Mouse (Mus musculus) embryonic facial prominence, embryonic 12.5 days (tissue): Measurements from ENCODE around the gene Lime1. TPM values are rescaled to one million over a fixed set of nuclear protein-coding genes. Genes with fewer than 3 reads are reported as not detected.
A peak's percentile ranks its signal among the peaks of the same experiment; 100 is the strongest.

Experiments
- ATAC-seq: fragments of 200-750 bp; cut with Nextera tagmentation; 2 replicates; pipeline ENCODE4 v1.8.0; 2017; ENCODE audit not compliant: insufficient number of reproducible peaks, insufficient read depth, low FRiP score, low TSS enrichment
- H3K27ac ChIP-seq: fragments of 300-500 bp; sonication (generic); 2 replicates; pipeline ENCODE4 v1.5.1; 2016; ENCODE audit warnings: mild to moderate bottlenecking
- H3K27me3 ChIP-seq: fragments of 300-500 bp; sonication (generic); 2 replicates; pipeline ENCODE4 v1.6.1; 2016; ENCODE audit warnings: mild to moderate bottlenecking, moderate library complexity
- H3K36me3 ChIP-seq: fragments of 300-500 bp; sonication (generic); 2 replicates; pipeline ENCODE4 v1.6.1; 2016; ENCODE audit warnings: mild to moderate bottlenecking
- H3K4me1 ChIP-seq: fragments of 300-500 bp; sonication (generic); 2 replicates; pipeline ENCODE4 v1.6.1; 2016
- H3K4me2 ChIP-seq: fragments of 300-500 bp; sonication (generic); replicated peaks from 2 replicates; pipeline ENCODE4 v1.6.1; 2016; ENCODE audit warnings: mild to moderate bottlenecking, moderate library complexity
- H3K4me3 ChIP-seq: fragments of 300-500 bp; sonication (generic); 2 replicates; pipeline ENCODE4 v1.5.1; 2016; ENCODE audit warnings: mild to moderate bottlenecking
- H3K9ac ChIP-seq: fragments of 300-500 bp; sonication (generic); 2 replicates; pipeline ENCODE4 v1.6.1; 2016; ENCODE audit warnings: mild to moderate bottlenecking, moderate library complexity
- H3K9me3 ChIP-seq: fragments of 300-500 bp; sonication (generic); 2 replicates; pipeline ENCODE4 v1.6.1; 2016; ENCODE audit warnings: mild to moderate bottlenecking, moderate library complexity
- WGBS: fragments of 180-500 bp; shearing (Covaris S2); methylation state at CpG from one replicate; pipeline ENCODE4 v1.1.7; 2016; 5-methylcytosine and 5-hydroxymethylcytosine counted together
- polyA plus RNA-seq: library from polyadenylated mRNA; unstranded; fragments of >200 nt; fragmentation: Nextera tagmentation; extraction: Ambion mirVana; gene quantifications from 2 replicates; pipeline ENCODE4 v1.2.1, GENCODE M21; 2016

The Lime1 gene
- polyA plus RNA-seq, 1 experiment from 2014 or later: 29.2 TPM

GRCm38 (mm10) chr2:181392600-181393213 is 12.8 kb downstream of the Lime1 start:
- Histone ChIP-seq H3K36me3 (0 out of 2 replicates have a peak, but pooled peaks cover 4% of the 10 kb centered on the region), H3K9me3 (no peaks in the 10 kb centered on the region), H3K4me2 (no peak overlapping the region), H3K27me3 (no peaks in the 10 kb centered on the region), H3K27ac (no peak overlapping the region), H3K9ac (no peak overlapping the region), H3K4me1 (no peaks in the 10 kb centered on the region), H3K4me3 (no peak overlapping the region)
- WGBS: 41% methylated on average over 4 of the region's 4 CpGs
- peak; percentile 61; the same call in 1 of the 2 replicates for ATAC-seq

- ATAC-seq: no peak
- Histone ChIP-seq H3K36me3 (0 out of 2 replicates have a peak, but pooled peaks cover 4% of the 10 kb centered on the region), H3K27ac (no peak overlapping the region), H3K4me1 (no peaks in the 10 kb centered on the region), H3K27me3 (no peaks in the 10 kb centered on the region), H3K4me2 (no peak overlapping the region), H3K9me3 (no peaks in the 10 kb centered on the region), H3K9ac (no peak overlapping the region; the same call in 1 of the 2 replicates), H3K4me3 (no peak overlapping the region)
- WGBS: 93% methylated on average over 3 of the region's 3 CpGs
These were observed 14.2 kb downstream of the Lime1 start for GRCm38 (mm10) chr2:181394086-181394485.

GRCm38 (mm10) chr2:181397207-181397761 is 17.4 kb downstream of the Lime1 start:
- H3K4me1 ChIP-seq: no peaks in the 10 kb centered on the region
- H3K36me3 ChIP-seq: no peaks in the 10 kb centered on the region
- WGBS: 84% methylated on average over 5 of the region's 5 CpGs
- H3K27me3 ChIP-seq: no peaks in the 10 kb centered on the region
- H3K27ac ChIP-seq: no peak overlapping the region
- ATAC-seq: no peak
- no peak overlapping the region for H3K4me2 ChIP-seq
- no peaks in the 10 kb centered on the region for H3K9me3 ChIP-seq
- H3K9ac ChIP-seq: no peak overlapping the region
- no peak overlapping the region for H3K4me3 ChIP-seq

GRCm38 (mm10) chr2:181401497-181401896 is 21.6 kb downstream of the Lime1 start:
- WGBS: 38% methylated on average over 1 of the region's 1 CpGs
- no peak overlapping the region for H3K9ac ChIP-seq
- no peak for ATAC-seq
- H3K27ac ChIP-seq: no peak overlapping the region
- H3K4me1 ChIP-seq: no peaks in the 10 kb centered on the region
- H3K4me3 ChIP-seq: no peak overlapping the region
- no peaks in the 10 kb centered on the region for H3K27me3 ChIP-seq
- H3K9me3 ChIP-seq: no peaks in the 10 kb centered on the region
- no peaks in the 10 kb centered on the region for H3K36me3 ChIP-seq
- H3K4me2 ChIP-seq: no peak overlapping the region

GRCm38 (mm10) chr2:181403722-181404121 is 23.8 kb downstream of the Lime1 start:
- ATAC-seq: no peak
- Histone ChIP-seq H3K9ac (no peak overlapping the region), H3K4me3 (no peak overlapping the region), H3K27ac (no peak overlapping the region), H3K36me3 (no peaks in the 10 kb centered on the region), H3K9me3 (no peaks in the 10 kb centered on the region), H3K4me1 (no peaks in the 10 kb centered on the region), H3K4me2 (no peak overlapping the region), H3K27me3 (no peaks in the 10 kb centered on the region)
- WGBS: 85% methylated on average over 3 of the region's 3 CpGs

GRCm38 (mm10) chr2:181409643-181410042 is 29.8 kb downstream of the Lime1 start:
- no peaks in the 10 kb centered on the region for H3K36me3 ChIP-seq
- ATAC-seq: no peak
- 81% methylated on average over 7 of the region's 7 CpGs for WGBS
- H3K27me3 ChIP-seq: no peaks in the 10 kb centered on the region
- H3K9ac ChIP-seq: no peak overlapping the region
- H3K4me1 ChIP-seq: no peaks in the 10 kb centered on the region
- H3K4me2 ChIP-seq: no peak overlapping the region
- no peak overlapping the region for H3K27ac ChIP-seq
- H3K4me3 ChIP-seq: no peak overlapping the region
- H3K9me3 ChIP-seq: no peaks in the 10 kb centered on the region

- Histone ChIP-seq H3K4me3 (no peak overlapping the region), H3K4me1 (no peaks in the 10 kb centered on the region), H3K9me3 (no peaks in the 10 kb centered on the region), H3K4me2 (no peak overlapping the region), H3K27me3 (no peaks in the 10 kb centered on the region), H3K9ac (no peak overlapping the region), H3K27ac (no peak overlapping the region), H3K36me3 (no peaks in the 10 kb centered on the region)
- ATAC-seq: 0 out of 2 replicates have a peak, but pooled peaks have one; percentile 64
- WGBS: 49% methylated on average over 4 of the region's 4 CpGs
These were observed 31.0 kb downstream of the Lime1 start for GRCm38 (mm10) chr2:181410760-181411473.

- H3K36me3 ChIP-seq: no peaks in the 10 kb centered on the region
- no peaks in the 10 kb centered on the region for H3K4me1 ChIP-seq
- H3K9me3 ChIP-seq: no peaks in the 10 kb centered on the region
- WGBS: 17% methylated on average over 2 of the region's 2 CpGs
- no peak overlapping the region for H3K4me3 ChIP-seq
- no peak overlapping the region for H3K4me2 ChIP-seq
- H3K27ac ChIP-seq: no peak overlapping the region
- H3K27me3 ChIP-seq: no peaks in the 10 kb centered on the region
- H3K9ac ChIP-seq: no peak overlapping the region
- no peak for ATAC-seq
These were observed 33.3 kb downstream of the Lime1 start for GRCm38 (mm10) chr2:181413141-181413540.

GRCm38 (mm10) chr2:181415945-181416344 is 36.1 kb downstream of the Lime1 start:
- 61% methylated on average over 3 of the region's 3 CpGs for WGBS
- Histone ChIP-seq H3K9ac (no peak overlapping the region), H3K9me3 (no peaks in the 10 kb centered on the region), H3K4me3 (no peak overlapping the region), H3K27me3 (no peaks in the 10 kb centered on the region), H3K4me1 (peaks cover 2% of the 10 kb centered on the region; the same call in 1 of the 2 replicates), H3K4me2 (no peak overlapping the region), H3K36me3 (no peaks in the 10 kb centered on the region), H3K27ac (no peak overlapping the region)
- no peak for ATAC-seq

- Histone ChIP-seq H3K4me1 (peaks cover 2% of the 10 kb centered on the region; the same call in 1 of the 2 replicates), H3K9me3 (no peaks in the 10 kb centered on the region), H3K4me2 (no peak overlapping the region), H3K4me3 (no peak overlapping the region), H3K27ac (no peak overlapping the region), H3K27me3 (no peaks in the 10 kb centered on the region), H3K36me3 (0 out of 2 replicates have a peak, but pooled peaks cover 10% of the 10 kb centered on the region), H3K9ac (no peak overlapping the region)
- 75% methylated on average over 7 of the region's 7 CpGs for WGBS
- no peak for ATAC-seq
These were observed 39.5 kb downstream of the Lime1 start for GRCm38 (mm10) chr2:181419359-181419758.

- Histone ChIP-seq H3K4me1 (peaks cover 2% of the 10 kb centered on the region; the same call in 1 of the 2 replicates), H3K4me2 (no peak overlapping the region), H3K4me3 (no peak overlapping the region), H3K9ac (no peak overlapping the region), H3K27ac (no peak overlapping the region), H3K27me3 (no peaks in the 10 kb centered on the region), H3K9me3 (no peaks in the 10 kb centered on the region), H3K36me3 (0 out of 2 replicates have a peak, but pooled peaks cover 10% of the 10 kb centered on the region)
- 92% methylated on average over 4 of the region's 4 CpGs for WGBS
- no peak for ATAC-seq
These were observed 40.5 kb downstream of the Lime1 start for GRCm38 (mm10) chr2:181420426-181420825.
